Mouse (Mus musculus): ENCODE measurements around the gene Ets2.

GRCm38 (mm10) chr16:95686246-95686645, 15.6 kb upstream of the Ets2 start:
- no peak for TF ChIP-seq CTCF (IDR thresholded peaks at IDR 0.05; ENCODE audit: low read depth)
- no peak for TF ChIP-seq EP300 (IDR thresholded peaks at IDR 0.05; ENCODE audit: low read depth)
